Mouse (Mus musculus) neural tube, embryonic 11.5 days (tissue): ENCODE measurements around the gene Pdzd7. TPM values are rescaled to one million over a fixed set of nuclear protein-coding genes. Genes with fewer than 3 reads are reported as not detected.

Source experiments
- ATAC-seq: fragments of 200-750 bp; cut with Nextera tagmentation; 2 replicates; pipeline ENCODE4 v1.8.0; 2017; ENCODE audit warnings: moderate number of reproducible peaks, mild to moderate bottlenecking, moderate TSS enrichment, moderate library complexity; ENCODE audit not compliant: insufficient read depth, low FRiP score, low TSS enrichment
- DNase-seq: peaks from one replicate; pipeline ENCODE4 v3.0.0-alpha.2; 2015; ENCODE audit warnings: low spot score
- H3K27ac ChIP-seq: fragments of 300-500 bp; sonication (generic); 2 replicates; pipeline ENCODE4 v1.5.1; 2014; ENCODE audit warnings: low read depth, mild to moderate bottlenecking, low read length
- H3K27me3 ChIP-seq: fragments of 300-500 bp; sonication (generic); 2 replicates; pipeline ENCODE4 v1.6.1; 2014; ENCODE audit warnings: mild to moderate bottlenecking, low read length, mixed read lengths; ENCODE audit not compliant: control insufficient read depth, insufficient read depth
- H3K36me3 ChIP-seq: fragments of 300-500 bp; sonication (generic); 2 replicates; pipeline ENCODE4 v1.6.1; 2014; ENCODE audit warnings: mild to moderate bottlenecking, low read length, moderate library complexity, mixed read lengths; ENCODE audit not compliant: control insufficient read depth, insufficient read depth
- H3K4me1 ChIP-seq: fragments of 300-500 bp; sonication (generic); 2 replicates; pipeline ENCODE4 v1.6.1; 2014; ENCODE audit warnings: low read length, mixed read lengths; ENCODE audit not compliant: control insufficient read depth, insufficient read depth
- H3K4me2 ChIP-seq: fragments of 300-500 bp; sonication (generic); 2 replicates; pipeline ENCODE4 v1.6.1; 2014; ENCODE audit warnings: low read depth, mild to moderate bottlenecking, moderate library complexity
- H3K4me3 ChIP-seq: fragments of 300-500 bp; sonication (generic); 2 replicates; pipeline ENCODE4 v1.5.1; 2014; ENCODE audit warnings: low read depth, low read length
- H3K9ac ChIP-seq: fragments of 300-500 bp; sonication (generic); 2 replicates; pipeline ENCODE4 v1.6.1; 2014; ENCODE audit warnings: mild to moderate bottlenecking, low read length
- H3K9me3 ChIP-seq: fragments of 300-500 bp; sonication (generic); 2 replicates; pipeline ENCODE4 v1.6.1; 2016; ENCODE audit warnings: low read length; ENCODE audit not compliant: control insufficient read depth
- WGBS: fragments of 180-500 bp; shearing (Covaris S2); extraction: QIAGEN DNeasy Blood & Tissue Kit; methylation state at CpG from one replicate; pipeline ENCODE4 v1.1.7; 2014; 5-methylcytosine and 5-hydroxymethylcytosine counted together
- polyA plus RNA-seq: library from polyadenylated mRNA; unstranded; fragments of >200 nt; fragmentation: Nextera tagmentation; extraction: Ambion mirVana; gene quantifications from 2 replicates; pipeline ENCODE4 v1.2.1, GENCODE M21; 2014

Pdzd7 gene
- polyA plus RNA-seq, 1 experiment from 2014 or later: 0.81 TPM

DNA sequence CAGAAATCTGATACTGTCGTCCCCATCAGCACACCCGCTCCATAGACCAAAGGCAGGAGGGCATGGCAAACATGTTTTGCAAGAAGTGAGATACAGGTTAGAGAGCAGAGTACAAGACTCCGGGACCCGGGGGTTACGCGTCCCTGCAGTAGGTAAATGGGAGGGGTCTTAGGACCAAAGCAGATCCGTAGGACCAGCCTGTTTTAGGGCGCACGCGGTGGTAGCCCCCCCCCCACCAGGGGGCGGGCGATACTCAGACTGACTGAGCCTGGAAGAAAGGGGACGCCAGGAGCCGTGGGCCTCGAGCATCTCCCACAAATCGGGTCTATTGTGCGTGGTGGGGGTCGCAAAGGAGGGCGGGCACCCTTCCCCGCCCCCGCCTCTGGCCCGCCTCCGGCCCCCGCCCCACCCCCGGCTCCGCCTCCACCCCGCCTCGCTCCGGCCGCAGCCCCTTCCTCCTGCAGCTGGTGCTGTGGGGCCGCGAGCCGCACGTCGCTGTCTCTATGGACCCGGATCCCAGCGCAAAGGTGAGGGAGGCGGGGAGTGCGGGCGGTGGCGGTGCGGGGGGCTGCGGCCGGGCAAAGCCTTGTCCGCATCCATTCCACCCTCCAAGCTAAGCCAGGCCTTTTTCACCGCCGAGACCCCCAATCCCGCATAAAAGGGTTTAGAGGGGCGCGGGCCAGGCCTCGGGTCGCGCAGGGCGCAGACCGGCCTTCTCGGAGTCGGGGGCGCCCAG, 56.5 kb downstream of the Pdzd7 start, which contains the start of gene Sema4g:
Gene Sema4g (plus strand): TSS at position 271 of the 736 bp plus-strand sequence.
- peaks cover 10% of the 10 kb centered on the region for H3K4me1 ChIP-seq
- ATAC-seq (peak; percentile 78), DNase-seq (peak; percentile 74)
- no peaks in the 10 kb centered on the region for H3K27me3 ChIP-seq
- 0 out of 2 replicates have a peak within 1 kb of the TSS, but pooled peaks have one; percentile 17 for H3K27ac ChIP-seq
- WGBS: under 1% methylated on average over 41 of the region's 58 CpGs
- H3K36me3 ChIP-seq: no peaks in the 10 kb centered on the region
- H3K9me3 ChIP-seq: no peaks in the 10 kb centered on the region
- peak within 1 kb of the TSS; percentile 61 for H3K4me3 ChIP-seq
- peak within 1 kb of the TSS; percentile 72 for H3K9ac ChIP-seq
- peak within 1 kb of the TSS; percentile 84 for H3K4me2 ChIP-seq

DNA sequence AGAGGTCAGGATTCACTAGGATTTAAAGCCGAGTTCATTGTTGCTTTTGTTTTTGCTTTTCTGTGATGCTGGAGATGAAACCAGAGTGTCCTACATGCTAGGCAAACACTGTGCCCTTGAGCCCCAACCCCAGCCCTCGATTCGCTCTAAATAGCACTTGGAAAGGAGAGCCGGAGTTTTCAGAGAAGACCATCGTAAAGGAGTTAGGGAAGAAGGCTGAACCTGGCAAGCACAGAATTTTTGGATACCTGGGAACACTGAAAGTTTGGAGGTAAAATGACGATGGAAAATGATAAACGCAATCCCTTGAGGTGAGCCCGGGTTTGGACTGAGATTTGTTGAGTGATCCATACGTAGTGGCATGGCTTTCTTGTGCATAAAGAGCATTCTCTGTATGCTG, 57.2 kb downstream of the Pdzd7 start:
- Histone ChIP-seq H3K4me1 (peaks cover 10% of the 10 kb centered on the region), H3K27me3 (no peaks in the 10 kb centered on the region), H3K9ac (peak overlapping the region; percentile 72; the same call in 1 of the 2 replicates), H3K27ac (no peak overlapping the region), H3K4me2 (peak overlapping the region; percentile 84), H3K4me3 (peak overlapping the region; percentile 61), H3K36me3 (no peaks in the 10 kb centered on the region), H3K9me3 (no peaks in the 10 kb centered on the region)
- ATAC-seq (no peak), DNase-seq (no peak)
- 27% methylated on average over 9 of the region's 9 CpGs for WGBS

DNA sequence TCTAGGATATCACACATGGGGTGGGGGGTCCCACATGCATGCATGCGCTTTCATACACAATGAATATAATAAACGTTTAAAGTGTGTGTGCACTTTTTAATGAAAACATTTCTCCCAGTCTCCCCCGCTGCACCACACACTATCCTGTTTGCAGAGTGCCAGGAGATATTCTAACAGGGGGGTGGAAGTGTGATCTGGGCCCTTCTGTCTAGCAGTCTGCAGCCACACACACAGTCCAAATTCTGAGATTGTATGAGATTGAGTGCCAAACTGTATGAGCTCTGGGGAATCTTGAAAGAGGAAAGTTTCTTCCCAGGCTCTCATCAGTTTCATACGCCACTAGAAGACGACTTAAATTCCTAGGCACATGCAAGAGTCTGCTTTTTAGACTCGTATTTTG, 57.7 kb downstream of the Pdzd7 start:
- no peak for DNase-seq
- Histone ChIP-seq H3K9ac (no peak overlapping the region), H3K9me3 (no peaks in the 10 kb centered on the region), H3K4me1 (peaks cover 10% of the 10 kb centered on the region), H3K27me3 (no peaks in the 10 kb centered on the region), H3K4me2 (no peak overlapping the region), H3K27ac (no peak overlapping the region), H3K4me3 (no peak overlapping the region), H3K36me3 (no peaks in the 10 kb centered on the region)
- no peak for ATAC-seq
- 63% methylated on average over 6 of the region's 6 CpGs for WGBS

DNA sequence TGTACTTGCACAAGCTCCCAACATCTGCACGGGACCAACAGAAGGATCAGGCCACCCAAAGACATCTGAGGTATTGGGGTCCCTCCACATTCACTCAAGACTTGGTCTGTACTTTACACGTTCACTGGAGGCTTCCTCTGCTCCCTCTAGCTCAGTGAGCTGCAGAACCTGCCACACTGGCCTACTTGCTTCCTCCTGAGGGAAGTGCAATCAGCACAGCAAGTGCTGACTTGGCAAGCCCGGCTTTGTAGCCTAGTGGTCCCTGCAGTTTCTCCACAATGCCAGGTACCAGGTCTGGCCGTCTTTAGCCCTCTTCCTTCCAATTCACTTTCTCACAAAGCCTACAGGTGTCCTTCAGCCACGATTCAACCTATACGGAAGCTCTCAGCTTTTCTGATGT, 58.5 kb downstream of the Pdzd7 start:
- Histone ChIP-seq H3K9me3 (no peaks in the 10 kb centered on the region), H3K9ac (no peak overlapping the region), H3K4me3 (no peak overlapping the region), H3K27ac (no peak overlapping the region), H3K4me1 (peaks cover 10% of the 10 kb centered on the region), H3K36me3 (no peaks in the 10 kb centered on the region), H3K4me2 (no peak overlapping the region), H3K27me3 (no peaks in the 10 kb centered on the region)
- 66% methylated on average over 6 of the region's 6 CpGs for WGBS
- DNase-seq (no peak), ATAC-seq (no peak)

DNA sequence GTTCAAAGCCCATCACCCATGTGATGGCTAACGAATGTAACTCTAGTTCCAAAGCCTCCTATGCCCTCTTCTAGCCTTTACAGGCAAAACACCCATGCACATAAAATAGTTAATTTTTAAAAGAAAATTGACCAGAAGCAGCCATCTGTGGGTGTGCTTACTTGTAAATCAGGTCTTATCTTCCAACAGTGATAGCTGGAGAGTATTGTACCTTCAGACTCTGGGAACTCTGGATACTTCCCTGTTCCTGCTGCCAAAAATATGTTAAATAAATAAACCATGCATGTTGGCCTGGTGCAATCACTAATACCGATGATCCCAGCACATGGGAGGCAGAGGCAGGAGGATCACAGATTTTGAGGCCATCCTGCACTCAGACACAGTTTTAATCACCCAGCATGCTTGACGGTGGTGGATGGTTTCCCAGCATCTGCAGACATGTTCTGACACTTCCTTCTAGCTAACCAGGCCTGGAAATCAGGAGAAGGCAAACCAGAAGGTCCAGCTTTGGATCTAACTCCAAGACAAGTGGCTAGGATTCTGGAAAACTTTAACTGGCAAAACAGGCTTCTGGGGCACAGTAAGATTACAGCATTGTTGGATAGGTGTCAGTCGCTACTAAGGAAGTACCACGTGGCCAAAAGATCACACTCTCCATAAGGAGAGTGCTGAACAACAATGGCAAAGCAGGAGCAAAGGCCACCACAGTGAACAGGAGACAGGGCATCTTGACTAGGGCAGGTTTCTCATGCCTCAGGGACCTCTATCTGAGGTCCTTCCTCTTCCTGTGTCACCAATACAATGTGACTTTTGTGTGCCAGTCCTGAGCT, 60.1 kb downstream of the Pdzd7 start:
- Histone ChIP-seq H3K4me3 (no peak overlapping the region), H3K27ac (no peak overlapping the region), H3K9me3 (no peaks in the 10 kb centered on the region), H3K4me2 (no peak overlapping the region), H3K27me3 (no peaks in the 10 kb centered on the region), H3K36me3 (peaks cover 2% of the 10 kb centered on the region; the same call in 1 of the 2 replicates), H3K9ac (no peak overlapping the region), H3K4me1 (peaks cover 10% of the 10 kb centered on the region)
- no peak for ATAC-seq
- DNase-seq: no peak
- 68% methylated on average over 5 of the region's 5 CpGs for WGBS

DNA sequence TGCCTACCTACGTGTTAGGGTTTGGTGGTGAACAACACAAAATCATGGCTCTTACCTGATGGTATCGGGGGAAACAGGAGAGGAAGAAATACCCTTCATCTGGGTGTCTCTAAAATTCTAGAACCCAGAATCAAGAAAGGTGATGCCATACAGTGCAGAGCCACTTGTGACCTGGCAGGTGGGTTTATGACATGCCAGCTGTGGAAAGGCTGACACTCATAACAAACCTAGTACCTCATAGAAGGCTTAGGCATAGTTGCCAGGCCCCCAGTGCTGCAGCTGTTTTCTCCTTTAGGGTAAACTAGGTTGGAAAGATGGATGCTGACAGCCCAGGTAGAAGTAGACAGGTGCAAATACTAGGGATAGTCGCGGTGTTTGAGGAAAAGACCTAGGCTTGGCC, 61.1 kb downstream of the Pdzd7 start:
- no peak overlapping the region for H3K9ac ChIP-seq
- no peak overlapping the region for H3K4me2 ChIP-seq
- H3K4me1 ChIP-seq: peaks cover 2% of the 10 kb centered on the region; the same call in 1 of the 2 replicates
- ATAC-seq: no peak
- H3K27ac ChIP-seq: no peak overlapping the region
- WGBS: 94% methylated on average over 4 of the region's 4 CpGs
- H3K27me3 ChIP-seq: no peaks in the 10 kb centered on the region
- peaks cover 2% of the 10 kb centered on the region; the same call in 1 of the 2 replicates for H3K36me3 ChIP-seq
- H3K4me3 ChIP-seq: no peak overlapping the region
- no peaks in the 10 kb centered on the region for H3K9me3 ChIP-seq
- no peak for DNase-seq

DNA sequence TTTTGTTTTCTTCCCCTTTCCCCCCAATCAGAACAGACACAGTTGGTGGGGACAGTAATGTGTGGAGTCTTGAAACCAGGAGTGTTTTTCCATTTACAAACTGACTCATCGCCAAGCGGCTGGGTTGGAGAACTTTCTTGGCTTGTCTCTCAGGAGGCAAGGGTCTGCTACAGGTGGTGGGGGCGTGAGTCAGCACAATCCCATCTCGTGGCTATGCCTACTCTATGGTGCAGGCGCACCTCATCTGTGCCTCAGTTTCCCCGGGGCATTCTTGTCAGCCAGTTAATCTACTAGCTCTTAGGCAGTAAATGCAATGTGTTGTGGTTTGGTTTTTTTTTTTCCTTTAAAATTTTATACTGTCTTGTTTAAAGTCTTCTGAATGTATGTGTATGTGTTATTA, 62.2 kb downstream of the Pdzd7 start:
- ATAC-seq (no peak), DNase-seq (no peak)
- Histone ChIP-seq H3K27ac (no peak overlapping the region), H3K4me1 (no peaks in the 10 kb centered on the region), H3K36me3 (peaks cover 3% of the 10 kb centered on the region; the same call in 1 of the 2 replicates), H3K4me2 (no peak overlapping the region), H3K27me3 (no peaks in the 10 kb centered on the region), H3K9ac (no peak overlapping the region), H3K9me3 (no peaks in the 10 kb centered on the region), H3K4me3 (no peak overlapping the region)
- WGBS: 93% methylated on average over 6 of the region's 6 CpGs

DNA sequence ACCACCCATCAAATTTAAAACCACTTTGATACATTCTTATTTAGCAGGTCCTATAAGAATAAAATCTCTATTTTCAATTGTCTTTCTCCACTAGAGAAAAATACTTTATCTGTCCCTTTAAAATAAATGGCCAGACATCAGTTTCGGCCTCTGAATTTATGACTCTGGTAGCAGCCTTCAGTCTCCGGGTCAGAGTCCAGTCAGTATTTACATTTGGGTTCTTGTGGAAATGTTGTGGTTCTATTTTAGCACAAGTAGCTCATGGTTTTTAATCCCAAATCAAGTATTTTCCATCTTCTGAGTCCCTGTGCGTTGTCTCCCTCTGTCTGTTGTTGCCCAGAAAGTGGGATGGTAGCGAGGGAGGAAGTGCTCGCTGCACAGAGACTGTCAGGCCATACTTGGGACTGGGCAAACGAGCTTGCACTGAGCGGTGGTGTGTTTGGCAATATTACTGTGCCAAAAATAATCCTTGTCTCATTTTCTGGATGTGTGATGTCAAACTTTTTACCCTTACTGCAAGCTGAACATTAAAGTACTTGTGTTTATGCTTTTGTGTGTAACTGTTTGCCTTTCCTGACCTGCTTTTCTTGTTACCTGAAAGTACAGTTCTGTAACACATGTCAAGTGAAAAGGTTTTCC, 62.9 kb downstream of the Pdzd7 start:
- DNase-seq (no peak), ATAC-seq (no peak)
- peaks cover 4% of the 10 kb centered on the region; the same call in 1 of the 2 replicates for H3K36me3 ChIP-seq
- H3K9ac ChIP-seq: no peak overlapping the region
- H3K4me1 ChIP-seq: no peaks in the 10 kb centered on the region
- H3K27me3 ChIP-seq: no peaks in the 10 kb centered on the region
- WGBS: 85% methylated on average over 7 of the region's 7 CpGs
- H3K27ac ChIP-seq: no peak overlapping the region
- H3K4me2 ChIP-seq: no peak overlapping the region
- no peak overlapping the region for H3K4me3 ChIP-seq
- H3K9me3 ChIP-seq: no peaks in the 10 kb centered on the region
